Mouse (Mus musculus) erythroid progenitor cell, adult 5-6 weeks (primary cell): ENCODE data around the gene Smpdl3a. TPM values are rescaled to one million over a fixed set of nuclear protein-coding genes. Genes with fewer than 3 reads are reported as not detected.

Experiments used
- ATAC-seq: replicated peaks from 2 replicates; pipeline ENCODE4 v1.8.0; 2016; ENCODE audit warnings: moderate number of reproducible peaks, mild to moderate bottlenecking, moderate TSS enrichment, inconsistent platforms; ENCODE audit not compliant: poor library complexity, low FRiP score, severe bottlenecking
- total RNA-seq, 2 experiments: library from RNA; stranded (forward) in 1 of 2; stranded (reverse) in 1 of 2; fragments of 150-400 nt in 1 of 2; fragments of 186-747, 209-891 nt in 1 of 2; gene quantifications; 2 replicates each; pipeline versions ENCODE4 v1.2.3 to v1.2.4; 2015 to 2017; ENCODE audit warnings: low replicate concordance in 2 of 2

Smpdl3a gene
- total RNA-seq, 2 experiments from 2014 or later, result 15.8 to 58.7 TPM

DNA sequence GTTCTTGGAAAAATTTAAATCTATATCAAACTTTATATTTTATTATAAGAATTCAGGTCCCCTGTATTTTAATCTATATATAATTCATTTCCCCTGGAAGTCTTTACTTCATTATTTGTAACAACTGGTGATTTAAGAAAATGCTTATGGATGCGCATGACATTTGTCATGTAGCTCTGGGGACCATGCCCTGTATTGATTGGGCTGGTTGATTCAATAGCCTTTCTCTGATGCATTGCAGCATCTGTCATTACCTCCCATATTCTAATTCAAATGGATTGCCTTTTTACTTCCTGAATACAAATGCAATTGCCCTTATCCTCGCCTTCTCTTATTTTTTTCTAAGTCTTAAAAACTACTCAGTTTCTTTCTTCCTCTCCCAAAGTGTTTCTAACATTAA lies 20.2 kb downstream of the Smpdl3a start:
- ATAC-seq, result no peak

GRCm38 (mm10) chr10:57815869-57816268 lies 21.7 kb downstream of the Smpdl3a start:
- no peak for ATAC-seq

- ATAC-seq, result no peak
Observed at GRCm38 (mm10) chr10:57819209-57819608, 25.1 kb downstream of the Smpdl3a start.

DNA sequence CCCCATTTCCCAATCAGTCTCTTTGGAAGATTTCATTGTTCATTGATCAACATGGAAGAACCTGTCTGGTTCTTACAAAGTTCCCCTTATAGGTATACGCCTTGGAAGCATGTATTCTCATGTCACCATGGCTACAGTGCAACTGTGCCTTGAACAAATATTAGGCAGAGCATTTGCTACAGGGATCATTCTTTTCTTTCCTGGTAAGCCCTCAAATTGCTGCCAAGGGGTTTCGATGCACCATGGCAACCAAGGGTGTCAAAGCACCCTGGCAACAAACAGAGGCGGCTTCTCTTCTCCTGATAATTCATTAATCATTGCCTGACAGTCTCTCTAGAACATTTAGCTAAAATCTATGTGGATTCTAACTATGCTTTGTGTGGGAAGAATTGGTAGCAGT lies 28.3 kb downstream of the Smpdl3a start:
- no peak for ATAC-seq

DNA sequence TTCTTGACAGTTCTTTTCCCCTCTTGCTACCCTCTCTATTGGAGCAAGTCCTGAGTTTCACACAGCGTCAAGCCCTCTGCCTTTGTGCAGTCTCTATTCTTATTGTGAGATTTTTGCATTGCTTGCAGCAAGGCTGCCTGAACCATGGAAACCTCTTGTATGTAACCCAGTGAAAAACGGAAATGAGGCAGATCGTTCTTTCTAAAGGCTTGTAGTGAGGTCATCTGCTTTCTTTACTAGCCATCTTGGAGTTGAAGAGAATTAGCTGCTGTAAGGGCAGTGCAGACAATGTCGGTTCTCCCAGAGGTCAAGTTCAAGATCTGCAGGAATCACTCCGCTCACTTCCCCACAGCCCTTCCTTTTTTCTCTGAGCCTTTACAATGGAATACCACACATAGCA lies 34.5 kb downstream of the Smpdl3a start:
- ATAC-seq, result no peak

- no peak for ATAC-seq
Observed at GRCm38 (mm10) chr10:57829621-57830020, 35.5 kb downstream of the Smpdl3a start.

DNA sequence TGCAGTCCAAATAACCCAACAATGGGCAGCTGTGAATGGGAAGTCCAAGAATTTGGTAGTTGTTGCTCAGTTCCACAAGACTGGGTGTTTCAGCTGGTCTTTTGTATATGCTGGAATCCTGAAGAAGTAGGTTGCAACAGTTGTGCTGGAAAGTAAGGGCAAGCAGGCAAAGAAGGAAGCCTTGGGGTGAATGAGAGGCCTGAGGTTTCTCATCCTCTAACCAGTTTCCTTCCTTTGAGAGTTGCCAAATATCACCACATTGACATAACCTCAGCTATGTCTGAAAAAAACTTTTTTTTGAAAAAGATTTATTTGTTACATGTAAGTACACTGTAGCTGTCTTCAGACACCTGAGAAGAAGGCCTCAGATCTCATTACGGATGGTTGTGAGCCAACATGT lies 41.0 kb downstream of the Smpdl3a start:
- ATAC-seq, result no peak

DNA sequence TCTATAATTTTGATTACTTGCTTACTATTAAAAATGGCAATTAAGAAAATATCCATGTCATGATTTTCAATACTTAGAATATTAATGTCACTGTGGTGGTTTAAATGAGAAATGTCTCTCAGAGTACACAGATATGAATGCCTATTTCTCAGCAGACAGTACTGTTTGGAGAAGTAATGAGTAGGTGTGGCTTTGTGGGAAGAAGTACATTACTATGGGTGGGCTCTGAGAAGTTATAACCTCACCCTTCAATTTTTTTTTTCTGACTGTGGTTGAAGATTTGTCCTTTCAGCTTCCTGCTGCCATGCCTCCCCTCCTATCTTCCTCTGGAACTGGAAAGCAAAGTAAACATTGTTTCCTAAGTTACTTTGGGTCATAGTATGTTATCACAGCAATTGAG lies 41.8 kb downstream of the Smpdl3a start:
- ATAC-seq, result no peak

- peak; percentile 78 for ATAC-seq
Observed at GRCm38 (mm10) chr10:57841638-57842509, 47.7 kb downstream of the Smpdl3a start.

DNA sequence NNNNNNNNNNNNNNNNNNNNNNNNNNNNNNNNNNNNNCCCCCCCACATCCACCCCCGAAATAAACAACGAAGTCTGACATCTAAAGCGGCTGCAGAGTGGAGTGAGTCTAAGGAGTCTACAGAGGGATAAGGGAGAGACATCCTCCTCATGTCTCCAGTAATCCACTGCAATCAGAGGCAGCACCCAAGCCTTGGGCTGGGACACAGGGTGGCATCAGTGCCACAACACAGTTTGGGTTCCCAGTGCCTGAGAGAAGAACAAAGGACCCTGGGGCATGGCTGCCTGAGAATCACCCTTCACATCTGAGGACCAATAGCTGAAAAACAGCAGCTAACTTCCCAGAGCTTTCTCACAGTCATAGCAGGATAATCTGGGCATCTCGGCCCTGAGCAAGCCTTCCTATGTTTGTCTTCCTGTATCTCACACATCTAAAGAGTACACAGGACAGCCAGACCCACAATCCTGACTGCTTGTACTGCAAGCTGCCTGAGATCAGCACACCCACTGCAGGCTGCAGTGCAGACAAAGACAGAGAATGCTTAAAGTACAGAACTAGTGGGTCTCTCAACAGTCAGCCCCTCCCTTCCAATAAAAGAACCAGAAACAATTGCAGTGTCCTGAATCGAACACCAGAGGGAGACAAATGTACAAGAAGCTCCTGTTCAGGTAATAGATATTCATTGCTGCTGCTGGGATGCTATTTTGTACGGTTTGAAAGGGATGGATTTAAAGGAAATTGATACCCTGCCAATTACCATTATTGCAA lies 54.0 kb downstream of the Smpdl3a start:
- 0 out of 2 replicates have a peak, but pooled peaks have one; percentile 49 for ATAC-seq

Other genes starting within 250 kb of the Smpdl3a start
- gene Pkib, start 162.4 kb upstream of the Smpdl3a start, total RNA-seq (2015; ENCODE audit: low replicate concordance), result 11.2 TPM in 1 of 2 replicates, not detected in the other
- gene Pkib, start 162.4 kb upstream of the Smpdl3a start, total RNA-seq (2017; ENCODE audit: low replicate concordance), result under 0.01 TPM in 1 of 2 replicates, not detected in the other
- not detected in 2 replicates for gene Fabp7, start 9.5 kb upstream of the Smpdl3a start, total RNA-seq (2015; ENCODE audit: low replicate concordance)
- not detected in 2 replicates for gene Fabp7, start 9.5 kb upstream of the Smpdl3a start, total RNA-seq (2017; ENCODE audit: low replicate concordance)